Mouse (Mus musculus): ENCODE measurements around the gene Hcn2. TPM values are rescaled to one million over a fixed set of nuclear protein-coding genes. Genes with fewer than 3 reads are reported as not detected.

The Hcn2 gene
- polyA plus RNA-seq, 1 experiment from 2014 or later: 0.21 TPM

DNA sequence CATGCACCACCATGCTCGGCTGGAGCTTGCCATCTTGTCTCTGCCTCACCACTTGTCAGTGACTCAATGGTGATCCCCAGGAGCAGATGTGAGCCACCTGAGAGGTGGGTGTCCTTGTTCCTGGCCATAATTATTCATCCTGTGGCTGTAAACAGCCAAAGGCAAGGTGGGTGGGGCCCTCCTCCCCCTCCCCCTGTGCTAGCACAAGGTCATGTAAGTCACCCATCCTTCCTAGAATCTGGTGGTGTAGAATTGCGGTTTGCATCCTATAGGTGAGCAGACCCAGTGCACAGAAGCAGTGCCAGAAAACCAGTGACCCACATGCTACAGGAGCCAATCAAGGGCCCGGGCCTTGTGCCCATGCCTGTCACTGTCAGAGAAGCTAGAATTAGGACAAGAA, 43.4 kb upstream of the Hcn2 start:
- no peak overlapping the region for H3K4me3 ChIP-seq (ENCODE audit: low read depth, low read length)
- no peaks in the 10 kb centered on the region for H3K27me3 ChIP-seq (ENCODE audit: control insufficient read depth, insufficient read depth, low read length)
- H3K9ac ChIP-seq (replicated peaks; ENCODE audit: low read length): no peak overlapping the region
- ATAC-seq (replicated peaks; ENCODE audit: insufficient number of reproducible peaks, low FRiP score, low TSS enrichment, low read depth) (no peak), DNase-seq (ENCODE audit: low spot score) (no peak)
- no peak overlapping the region for H3K4me2 ChIP-seq (ENCODE audit: low read depth, low read length)
- WGBS: 94% methylated on average over 3 of the region's 3 CpGs
- peaks cover 4% of the 10 kb centered on the region for H3K4me1 ChIP-seq (ENCODE audit: control insufficient read depth, insufficient read depth, low read length)
- no peaks in the 10 kb centered on the region; the same call in 1 of the 2 replicates for H3K36me3 ChIP-seq (replicated peaks; ENCODE audit: control insufficient read depth, insufficient read depth, low read depth, low read length)
- H3K27ac ChIP-seq (replicated peaks; ENCODE audit: low read depth, low read length): no peak overlapping the region
- no peaks in the 10 kb centered on the region for H3K9me3 ChIP-seq (replicated peaks; ENCODE audit: control insufficient read depth, low read length)

DNA sequence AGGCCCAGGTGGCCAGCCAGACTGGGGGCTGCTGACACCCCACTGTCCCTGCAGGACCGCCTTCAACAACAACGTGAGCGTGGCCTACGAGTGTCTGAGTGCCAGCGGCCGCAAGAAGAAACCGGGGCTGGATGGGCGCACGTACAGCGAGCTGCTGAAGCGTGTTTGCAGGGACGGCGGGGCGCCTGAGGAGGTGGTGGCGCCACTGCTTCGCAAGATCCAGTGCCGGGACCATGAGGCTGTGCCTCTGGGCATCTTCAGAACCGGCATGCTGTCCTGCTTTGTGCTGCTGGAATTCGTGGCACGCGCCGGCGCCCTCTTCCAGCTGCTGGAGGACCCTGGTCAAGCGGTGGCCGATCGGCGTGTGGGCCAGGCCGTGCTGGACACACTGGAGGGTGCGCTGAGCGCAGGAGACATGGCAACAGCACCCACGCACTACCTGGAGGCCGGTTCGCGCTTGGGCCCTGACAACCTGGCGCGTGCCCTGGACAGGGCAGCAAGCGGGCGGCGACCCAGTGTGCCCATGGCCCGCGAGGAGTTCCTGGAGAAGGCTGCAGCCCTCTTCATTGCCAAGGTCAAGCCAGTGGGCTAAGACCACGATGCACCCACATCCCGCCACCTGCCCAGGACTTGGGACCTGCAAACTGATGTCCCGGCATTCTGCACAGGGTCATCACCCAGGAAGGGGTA, 40.9 kb upstream of the Hcn2 start:
- Histone ChIP-seq H3K36me3 (replicated peaks; ENCODE audit: control insufficient read depth, insufficient read depth, low read depth, low read length) (no peaks in the 10 kb centered on the region; the same call in 1 of the 2 replicates), H3K9ac (replicated peaks; ENCODE audit: low read length) (no peak overlapping the region), H3K4me3 (ENCODE audit: low read depth, low read length) (no peak overlapping the region), H3K4me1 (ENCODE audit: control insufficient read depth, insufficient read depth, low read length) (peaks cover under 1% of the 10 kb centered on the region; the same call in 1 of the 2 replicates), H3K4me2 (ENCODE audit: low read depth, low read length) (no peak overlapping the region), H3K27ac (replicated peaks; ENCODE audit: low read depth, low read length) (no peak overlapping the region), H3K27me3 (ENCODE audit: control insufficient read depth, insufficient read depth, low read length) (no peaks in the 10 kb centered on the region), H3K9me3 (replicated peaks; ENCODE audit: control insufficient read depth, low read length) (no peaks in the 10 kb centered on the region)
- 50% methylated on average over 44 of the region's 44 CpGs for WGBS
- no peak for ATAC-seq (replicated peaks; ENCODE audit: insufficient number of reproducible peaks, low FRiP score, low TSS enrichment, low read depth)
- no peak for DNase-seq (ENCODE audit: low spot score)

DNA sequence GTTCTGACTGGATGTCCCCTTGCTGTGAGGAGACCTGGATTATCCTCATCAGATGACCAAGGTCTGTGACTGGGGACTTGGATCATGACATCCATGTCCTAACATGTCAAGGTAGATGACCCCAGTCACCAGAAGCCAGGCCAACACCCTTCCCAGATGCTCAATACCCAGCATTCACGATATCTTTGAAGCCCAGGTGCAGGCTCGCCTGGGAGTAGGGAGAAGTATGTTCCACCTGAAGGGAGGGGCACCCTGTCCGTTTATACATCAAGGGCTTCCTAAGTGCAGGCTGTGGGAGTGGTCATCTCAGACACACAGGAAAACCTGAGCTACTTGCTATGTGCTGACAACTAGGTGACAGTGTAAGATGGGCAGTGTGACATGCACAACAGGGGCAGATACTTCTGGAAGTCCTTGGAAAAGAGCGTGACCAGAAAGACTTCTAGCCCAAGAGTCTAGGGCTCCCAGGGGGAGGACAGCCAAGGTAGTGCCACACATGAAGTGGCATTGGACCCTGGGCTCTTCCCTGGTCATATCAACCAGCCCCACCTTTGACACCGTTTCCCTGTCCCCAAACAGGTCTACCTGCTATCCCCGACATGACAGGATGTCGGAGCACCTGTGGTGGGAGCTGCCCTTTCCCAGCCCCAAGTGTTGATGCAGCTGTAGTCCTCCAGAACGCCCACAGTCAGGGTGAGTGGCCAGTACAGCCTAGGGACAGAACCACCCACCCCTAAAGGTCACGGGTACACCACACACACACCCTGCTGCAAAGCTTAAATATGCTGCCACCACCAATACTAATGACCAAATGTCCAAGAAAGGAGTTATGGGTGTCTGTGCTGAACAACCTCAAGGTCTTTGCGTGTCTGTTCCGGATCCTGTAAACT, 35.6 kb upstream of the Hcn2 start:
- DNase-seq (ENCODE audit: low spot score) (no peak), ATAC-seq (replicated peaks; ENCODE audit: insufficient number of reproducible peaks, low FRiP score, low TSS enrichment, low read depth) (peak; percentile 24)
- no peaks in the 10 kb centered on the region for H3K9me3 ChIP-seq (replicated peaks; ENCODE audit: control insufficient read depth, low read length)
- H3K9ac ChIP-seq (replicated peaks; ENCODE audit: low read length): peak overlapping the region; percentile 83
- peak overlapping the region; percentile 59; the same call in 1 of the 2 replicates for H3K27ac ChIP-seq (replicated peaks; ENCODE audit: low read depth, low read length)
- WGBS: 37% methylated on average over 11 of the region's 11 CpGs
- peak overlapping the region; percentile 89 for H3K4me3 ChIP-seq (ENCODE audit: low read depth, low read length)
- peaks cover 7% of the 10 kb centered on the region for H3K36me3 ChIP-seq (replicated peaks; ENCODE audit: control insufficient read depth, insufficient read depth, low read depth, low read length)
- peak overlapping the region; percentile 60 for H3K4me2 ChIP-seq (ENCODE audit: low read depth, low read length)
- peaks cover 6% of the 10 kb centered on the region for H3K4me1 ChIP-seq (ENCODE audit: control insufficient read depth, insufficient read depth, low read length)
- H3K27me3 ChIP-seq (ENCODE audit: control insufficient read depth, insufficient read depth, low read length): no peaks in the 10 kb centered on the region

DNA sequence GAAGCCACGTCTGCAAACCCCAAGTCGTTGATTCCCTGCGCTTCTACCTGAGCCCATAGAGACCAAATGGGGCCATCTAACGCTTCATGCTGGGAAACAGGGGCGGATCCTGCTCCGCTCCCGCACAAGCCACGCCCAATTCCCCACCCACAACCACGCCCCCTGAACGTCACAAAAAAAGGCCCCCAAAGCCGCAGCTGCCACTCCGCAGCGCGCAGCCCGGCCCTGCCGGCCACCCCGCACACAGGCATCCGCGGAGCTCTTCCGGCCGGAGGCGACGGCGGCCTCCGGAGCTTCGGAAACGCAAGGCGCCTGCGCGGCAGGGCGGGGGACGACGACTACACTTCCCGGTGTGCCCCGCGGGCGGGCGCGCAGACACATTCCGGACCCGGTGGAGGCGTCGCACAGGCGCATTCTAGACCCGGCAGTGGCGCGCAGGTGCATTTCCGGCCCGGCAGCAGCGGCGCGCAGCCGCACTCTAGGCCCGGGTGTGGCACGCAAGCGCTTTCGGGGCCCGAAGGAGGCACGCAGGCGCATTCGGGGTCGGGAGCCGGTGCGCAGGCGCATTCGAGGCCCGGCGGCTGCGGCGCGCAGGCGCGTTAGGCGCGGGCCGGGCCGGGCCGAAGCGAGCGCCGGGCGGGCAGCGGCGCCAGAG, 34.7 kb upstream of the Hcn2 start, which contains the start of gene Cdc34:
TSS of gene Cdc34 (plus strand) at position 605 of the 655 bp plus-strand sequence.
- Histone ChIP-seq H3K4me3 (ENCODE audit: low read depth, low read length) (peak within 1 kb of the TSS; percentile 89), H3K27me3 (ENCODE audit: control insufficient read depth, insufficient read depth, low read length) (no peaks in the 10 kb centered on the region), H3K9ac (replicated peaks; ENCODE audit: low read length) (peak within 1 kb of the TSS; percentile 83), H3K36me3 (replicated peaks; ENCODE audit: control insufficient read depth, insufficient read depth, low read depth, low read length) (peaks cover 10% of the 10 kb centered on the region), H3K27ac (replicated peaks; ENCODE audit: low read depth, low read length) (peak within 1 kb of the TSS; percentile 59), H3K9me3 (replicated peaks; ENCODE audit: control insufficient read depth, low read length) (no peaks in the 10 kb centered on the region), H3K4me2 (ENCODE audit: low read depth, low read length) (peak within 1 kb of the TSS; percentile 60), H3K4me1 (ENCODE audit: control insufficient read depth, insufficient read depth, low read length) (peaks cover 6% of the 10 kb centered on the region)
- DNase-seq (ENCODE audit: low spot score) (peak; percentile 98), ATAC-seq (replicated peaks; ENCODE audit: insufficient number of reproducible peaks, low FRiP score, low TSS enrichment, low read depth) (peak; percentile 92)
- under 1% methylated on average over 78 of the region's 84 CpGs for WGBS

DNA sequence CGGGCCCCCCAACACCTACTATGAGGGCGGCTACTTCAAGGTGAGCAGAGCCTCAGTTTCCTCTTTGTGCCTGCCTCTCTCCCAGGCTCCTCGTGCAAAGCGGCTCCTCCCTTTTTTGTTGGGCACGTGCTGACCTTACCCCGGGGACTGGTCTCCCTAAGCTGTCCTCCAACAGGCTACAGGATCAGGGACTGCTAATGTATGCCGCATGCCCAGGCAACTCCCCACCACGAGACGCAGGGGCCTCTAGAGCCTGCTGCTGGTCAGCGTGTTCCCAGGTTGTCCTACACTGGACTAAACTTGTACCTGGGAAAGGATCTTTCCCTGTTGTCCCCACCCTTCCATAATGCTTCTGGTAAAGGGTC, 33.9 kb upstream of the Hcn2 start:
- H3K4me1 ChIP-seq (ENCODE audit: control insufficient read depth, insufficient read depth, low read length): peaks cover 6% of the 10 kb centered on the region
- ATAC-seq (replicated peaks; ENCODE audit: insufficient number of reproducible peaks, low FRiP score, low TSS enrichment, low read depth) (peak; percentile 10; the same call in 1 of the 2 replicates), DNase-seq (ENCODE audit: low spot score) (no peak)
- no peaks in the 10 kb centered on the region for H3K9me3 ChIP-seq (replicated peaks; ENCODE audit: control insufficient read depth, low read length)
- peak overlapping the region; percentile 57 for H3K4me2 ChIP-seq (ENCODE audit: low read depth, low read length)
- H3K27me3 ChIP-seq (ENCODE audit: control insufficient read depth, insufficient read depth, low read length): no peaks in the 10 kb centered on the region
- no peak overlapping the region; the same call in 1 of the 2 replicates for H3K27ac ChIP-seq (replicated peaks; ENCODE audit: low read depth, low read length)
- H3K9ac ChIP-seq (replicated peaks; ENCODE audit: low read length): peak overlapping the region; percentile 83
- H3K4me3 ChIP-seq (ENCODE audit: low read depth, low read length): peak overlapping the region; percentile 89
- peaks cover 10% of the 10 kb centered on the region for H3K36me3 ChIP-seq (replicated peaks; ENCODE audit: control insufficient read depth, insufficient read depth, low read depth, low read length)
- WGBS: 0% methylated on average over 10 of the region's 10 CpGs

DNA sequence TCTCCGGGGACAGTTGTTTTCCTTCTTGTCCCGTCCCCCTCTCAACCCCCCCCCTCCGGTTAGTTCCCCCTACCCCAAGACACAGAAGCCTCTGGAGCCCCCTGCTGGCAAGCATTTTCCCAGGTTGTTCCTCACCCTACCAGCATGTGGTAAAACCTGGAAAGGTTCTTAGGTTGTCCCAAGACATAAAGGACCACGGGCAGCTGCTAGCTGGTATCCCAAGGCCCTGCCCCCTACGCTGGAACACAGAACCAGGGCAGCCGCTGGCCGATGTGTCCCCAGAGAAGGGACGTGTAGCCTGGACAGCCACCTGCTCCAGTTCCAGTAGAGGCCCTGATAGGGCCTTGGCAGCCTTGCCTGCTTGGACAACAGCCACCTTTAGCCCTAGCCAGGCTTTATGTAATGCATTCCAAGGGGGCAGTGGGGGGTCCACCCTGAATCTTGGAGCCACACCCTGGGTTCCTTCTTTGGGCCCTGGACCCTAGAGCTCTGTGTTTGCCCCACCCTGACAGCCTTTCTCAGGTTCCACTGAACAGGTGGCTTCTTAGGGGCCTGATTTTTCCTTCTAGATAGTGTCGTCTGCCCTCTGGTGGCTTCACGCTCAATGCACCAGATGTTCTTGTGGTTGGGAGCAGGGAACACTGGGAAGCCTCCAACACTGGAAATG, 33.4 kb upstream of the Hcn2 start:
- Histone ChIP-seq H3K4me1 (ENCODE audit: control insufficient read depth, insufficient read depth, low read length) (peaks cover 6% of the 10 kb centered on the region), H3K27ac (replicated peaks; ENCODE audit: low read depth, low read length) (no peak overlapping the region), H3K36me3 (replicated peaks; ENCODE audit: control insufficient read depth, insufficient read depth, low read depth, low read length) (peaks cover 11% of the 10 kb centered on the region), H3K4me2 (ENCODE audit: low read depth, low read length) (peak overlapping the region; percentile 57), H3K4me3 (ENCODE audit: low read depth, low read length) (peak overlapping the region; percentile 89), H3K27me3 (ENCODE audit: control insufficient read depth, insufficient read depth, low read length) (no peaks in the 10 kb centered on the region), H3K9me3 (replicated peaks; ENCODE audit: control insufficient read depth, low read length) (no peaks in the 10 kb centered on the region), H3K9ac (replicated peaks; ENCODE audit: low read length) (peak overlapping the region; percentile 83)
- DNase-seq (ENCODE audit: low spot score): peak; percentile 80
- 9% methylated on average over 10 of the region's 10 CpGs for WGBS
- ATAC-seq (replicated peaks; ENCODE audit: insufficient number of reproducible peaks, low FRiP score, low TSS enrichment, low read depth): no peak

DNA sequence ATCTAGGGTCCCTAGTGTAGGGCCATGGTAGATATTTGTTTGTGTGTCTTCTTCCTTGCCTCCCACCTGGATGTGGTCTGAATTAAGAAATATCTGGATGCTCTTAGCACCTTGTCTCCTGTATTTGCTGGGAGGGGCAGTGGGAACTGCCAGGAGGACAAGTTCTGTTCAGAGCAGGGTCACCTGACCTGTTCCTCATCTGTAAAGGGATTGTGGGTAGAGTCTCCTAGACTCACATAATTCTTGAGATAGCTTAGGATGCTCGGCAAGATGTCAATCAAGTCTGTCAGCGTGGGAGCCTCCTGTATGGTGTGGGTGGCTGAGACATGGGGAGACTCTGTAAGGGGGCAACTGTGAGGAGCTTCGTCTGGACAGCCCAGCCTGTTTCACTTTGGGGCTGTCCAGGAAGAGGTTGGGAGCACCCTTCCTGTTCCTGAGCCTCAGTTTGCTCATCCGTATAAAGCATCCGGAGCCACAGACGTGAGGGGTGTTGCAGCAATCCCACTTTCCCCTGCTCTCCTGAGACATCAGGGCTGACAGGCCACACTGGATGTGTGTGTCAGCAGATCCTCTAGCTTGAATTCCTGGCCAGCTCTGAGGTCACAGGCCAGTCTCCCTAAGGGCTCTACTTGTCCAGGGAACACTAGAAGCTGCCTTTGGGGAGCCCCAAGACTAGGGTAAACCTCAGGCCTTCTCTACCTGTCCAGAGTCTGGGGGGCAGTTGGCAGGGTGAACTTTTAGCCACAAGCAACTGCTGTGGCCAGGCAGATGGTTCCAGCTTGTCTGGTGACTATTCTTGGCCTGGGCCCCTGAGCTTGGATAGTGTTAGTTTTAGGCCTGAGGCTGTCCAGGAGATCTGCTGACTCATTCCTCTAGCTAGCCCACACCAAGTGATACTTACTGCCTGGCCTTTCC, 32.5 kb upstream of the Hcn2 start:
- 92% methylated on average over 6 of the region's 6 CpGs for WGBS
- Histone ChIP-seq H3K27ac (replicated peaks; ENCODE audit: low read depth, low read length) (no peak overlapping the region), H3K36me3 (replicated peaks; ENCODE audit: control insufficient read depth, insufficient read depth, low read depth, low read length) (peaks cover 17% of the 10 kb centered on the region)

More for the DNA sequence above, 32.5 kb upstream of the Hcn2 start:
- ATAC-seq (replicated peaks; ENCODE audit: insufficient number of reproducible peaks, low FRiP score, low TSS enrichment, low read depth): no peak
- Histone ChIP-seq H3K4me1 (ENCODE audit: control insufficient read depth, insufficient read depth, low read length) (peaks cover 6% of the 10 kb centered on the region), H3K4me3 (ENCODE audit: low read depth, low read length) (no peak overlapping the region), H3K4me2 (ENCODE audit: low read depth, low read length) (peak overlapping the region; percentile 57; the same call in 1 of the 2 replicates), H3K9ac (replicated peaks; ENCODE audit: low read length) (0 out of 2 replicates have a peak overlapping the region, but pooled peaks have one; percentile 5), H3K27me3 (ENCODE audit: control insufficient read depth, insufficient read depth, low read length) (no peaks in the 10 kb centered on the region), H3K9me3 (replicated peaks; ENCODE audit: control insufficient read depth, low read length) (no peaks in the 10 kb centered on the region)
- DNase-seq (ENCODE audit: low spot score): no peak
